Mouse (Mus musculus) left cerebral cortex, postnatal 4 days (tissue): ENCODE measurements around the gene Pwwp2b. TPM values are rescaled to one million over a fixed set of nuclear protein-coding genes. Genes with fewer than 3 reads are reported as not detected.

Source experiments
- total RNA-seq, 2 experiments: library from RNA; stranded (reverse); gene quantifications; 2 replicates each; pipeline ENCODE4 v1.2.3; 2021

Pwwp2b gene
- total RNA-seq, 2 experiments from 2014 or later = 6.2 to 6.7 TPM

Other genes with a start within 250 kb of the Pwwp2b start
- 100 to 1,000 TPM; 101 to 108 TPM for gene Dpysl4, start 162.5 kb upstream of the Pwwp2b start, total RNA-seq
- gene Lrrc27, start 35.5 kb upstream of the Pwwp2b start, total RNA-seq = 1 to 10 TPM; 5.4 to 6.5 TPM
- 10 to 100 TPM; 53.9 to 59.5 TPM for gene Stk32c, start 35.2 kb upstream of the Pwwp2b start, total RNA-seq
- gene Inpp5a, start 140.6 kb downstream of the Pwwp2b start, total RNA-seq = 10 to 100 TPM; 28.6 to 29.6 TPM